Mouse (Mus musculus) E14TG2a.4 (cell line): ENCODE results near the gene Sema5b.

Experiments
- CTCF ChIP-seq: conservative IDR thresholded peaks from 2 replicates; pipeline ENCODE4 v1.5.1; 2014; ENCODE audit warnings: low read length
- NANOG ChIP-seq: IDR thresholded peaks from 2 replicates; pipeline ENCODE4 v1.6.1; 2014; ENCODE audit warnings: borderline replicate concordance, low read length, mixed read lengths

GRCm38 (mm10) chr16:35701823-35702222 is 160.9 kb downstream of the Sema5b start:
- TF ChIP-seq CTCF (no peak), NANOG (no peak)
